Mouse (Mus musculus) cerebellum, adult 8-10 months (tissue): ENCODE measurements around the gene Lifr.

Experiments used
- DNase-seq: peaks from one replicate; pipeline ENCODE4 v3.0.0; 2022

Lifr gene

DNA sequence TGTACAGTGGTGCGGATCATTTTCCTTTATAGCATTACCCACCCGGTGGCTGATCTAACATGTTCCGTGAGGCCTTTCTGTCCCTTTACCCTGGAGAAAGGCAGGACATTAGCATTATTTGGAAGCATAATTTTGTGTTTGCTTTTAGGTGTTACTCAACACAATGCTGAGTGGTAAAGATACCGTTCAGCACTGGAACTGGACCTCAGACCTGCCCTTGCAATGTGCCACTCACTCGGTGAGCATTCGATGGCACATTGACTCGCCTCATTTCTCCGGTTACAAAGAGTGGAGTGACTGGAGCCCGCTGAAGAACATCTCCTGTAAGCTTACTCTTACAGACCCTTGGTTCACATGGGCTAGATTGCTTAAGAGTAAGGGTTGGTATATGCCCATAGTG lies 76.3 kb downstream of the Lifr start:
- DNase-seq, result no peak

- no peak for DNase-seq
Observed at GRCm38 (mm10) chr15:7167238-7167905, 77.0 kb downstream of the Lifr start.

- no peak for DNase-seq
Observed at GRCm38 (mm10) chr15:7167906-7168532, 77.6 kb downstream of the Lifr start.

DNA sequence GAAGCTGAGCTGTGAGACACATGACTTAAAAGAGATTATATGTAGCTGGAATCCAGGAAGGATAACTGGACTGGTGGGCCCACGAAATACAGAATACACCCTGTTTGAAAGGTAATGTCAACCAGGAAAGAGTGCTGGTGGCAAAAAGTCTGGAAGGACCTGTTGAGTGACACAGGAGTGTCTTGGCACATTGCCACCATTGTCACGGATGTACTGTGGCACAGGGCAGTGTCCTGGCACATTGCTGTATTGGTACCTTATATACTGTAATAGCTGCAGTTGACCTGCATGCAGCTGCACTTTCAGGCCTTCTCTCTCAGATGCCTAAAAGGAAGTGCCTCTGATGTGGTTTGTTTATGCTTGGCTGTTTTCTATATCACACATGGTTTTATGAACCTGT lies 82.5 kb downstream of the Lifr start:
- no peak for DNase-seq

DNA sequence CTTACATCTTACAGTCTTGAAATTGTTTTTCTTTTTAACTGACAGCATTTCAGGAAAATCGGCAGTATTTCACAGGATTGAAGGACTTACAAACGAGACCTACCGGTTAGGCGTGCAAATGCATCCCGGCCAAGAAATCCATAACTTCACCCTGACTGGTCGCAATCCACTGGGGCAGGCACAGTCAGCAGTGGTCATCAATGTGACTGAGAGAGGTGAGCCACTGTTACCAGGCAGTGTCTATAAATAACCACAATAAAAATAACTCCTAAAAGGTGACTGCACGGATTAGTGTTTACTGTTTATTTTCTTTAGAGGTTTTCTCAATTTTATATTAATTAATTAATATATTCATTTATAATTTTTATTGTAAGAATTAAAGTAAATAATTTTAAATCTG lies 82.9 kb downstream of the Lifr start:
- DNase-seq, result no peak

GRCm38 (mm10) chr15:7173776-7174175 lies 83.4 kb downstream of the Lifr start:
- no peak for DNase-seq

DNA sequence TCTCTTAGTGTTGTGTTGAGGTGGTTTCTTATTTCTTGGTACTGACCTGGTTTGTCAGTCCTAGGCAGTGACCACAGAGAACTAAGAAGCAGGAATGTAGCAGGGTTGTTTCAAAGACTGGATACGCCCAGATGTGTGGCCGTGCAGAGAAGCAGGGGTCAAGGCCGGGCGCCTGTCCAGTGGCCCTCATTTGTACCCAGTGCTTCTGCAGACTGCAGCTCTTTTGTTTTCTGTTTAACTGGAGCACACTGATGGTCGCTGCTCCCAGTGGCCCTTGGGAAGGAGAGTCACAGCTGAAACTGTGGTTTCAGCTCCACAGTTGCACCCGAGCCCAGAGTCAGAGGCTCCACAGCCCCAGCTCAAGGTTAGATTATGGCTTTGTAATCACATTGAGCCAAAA lies 90.2 kb downstream of the Lifr start:
- no peak for DNase-seq

DNA sequence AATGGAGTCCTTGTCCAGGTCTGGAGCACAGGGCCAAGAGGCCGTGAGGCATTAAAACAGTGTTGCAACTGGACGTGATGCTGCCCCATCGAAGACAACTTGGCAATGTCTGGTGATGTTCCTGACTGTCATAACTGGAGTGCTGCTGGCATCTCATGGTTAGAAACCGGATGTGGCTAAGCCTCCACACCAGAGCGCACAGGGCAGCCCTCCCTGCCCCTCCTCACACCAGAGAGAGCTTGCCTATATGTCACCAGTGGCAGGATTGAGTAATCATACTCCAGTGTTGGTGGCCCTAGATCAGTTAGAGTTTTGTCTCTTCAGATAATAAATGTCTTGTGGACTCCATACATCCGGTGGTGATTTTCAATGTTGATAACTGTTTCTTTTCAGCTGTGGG lies 97.3 kb downstream of the Lifr start:
- no peak for DNase-seq

DNA sequence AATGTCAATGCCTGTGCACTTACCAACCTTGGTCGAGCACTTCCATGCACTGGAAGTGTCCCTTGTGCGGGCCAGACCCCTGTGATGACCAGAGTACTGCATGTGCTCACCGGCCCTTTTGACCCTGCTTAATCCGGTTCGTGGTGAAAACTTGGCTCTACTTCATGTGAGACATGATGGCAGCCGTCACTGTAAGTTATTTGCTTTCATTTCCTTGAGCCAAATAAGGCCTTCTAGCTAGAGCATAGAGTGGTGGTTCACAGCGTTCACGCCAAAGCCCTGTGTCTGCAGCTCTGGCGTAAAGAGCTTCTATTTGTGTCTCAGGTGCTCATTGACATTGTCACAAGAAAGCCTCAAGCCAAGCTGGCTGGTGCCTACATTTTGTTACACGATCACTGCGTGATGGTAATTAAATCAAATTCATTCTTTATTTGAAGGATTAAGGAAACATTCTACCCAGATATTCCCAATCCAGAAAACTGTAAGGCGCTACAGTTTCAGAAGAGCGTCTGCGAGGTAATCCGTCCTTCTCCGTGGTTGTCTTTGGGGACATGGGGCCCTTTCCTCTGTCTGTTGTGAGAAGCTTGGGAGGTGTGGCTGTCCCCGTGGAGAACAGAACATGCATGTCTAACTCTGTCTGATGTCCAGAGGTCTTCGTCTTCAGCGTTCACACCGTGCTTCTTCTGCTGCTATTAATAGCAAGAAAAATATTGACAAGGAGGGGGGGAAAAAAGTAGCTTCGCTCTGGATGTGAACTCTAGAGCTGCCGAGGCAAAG lies 99.5 kb downstream of the Lifr start:
- no peak for DNase-seq

GRCm38 (mm10) chr15:7191074-7191473 lies 100.7 kb downstream of the Lifr start:
- DNase-seq, result no peak

DNA sequence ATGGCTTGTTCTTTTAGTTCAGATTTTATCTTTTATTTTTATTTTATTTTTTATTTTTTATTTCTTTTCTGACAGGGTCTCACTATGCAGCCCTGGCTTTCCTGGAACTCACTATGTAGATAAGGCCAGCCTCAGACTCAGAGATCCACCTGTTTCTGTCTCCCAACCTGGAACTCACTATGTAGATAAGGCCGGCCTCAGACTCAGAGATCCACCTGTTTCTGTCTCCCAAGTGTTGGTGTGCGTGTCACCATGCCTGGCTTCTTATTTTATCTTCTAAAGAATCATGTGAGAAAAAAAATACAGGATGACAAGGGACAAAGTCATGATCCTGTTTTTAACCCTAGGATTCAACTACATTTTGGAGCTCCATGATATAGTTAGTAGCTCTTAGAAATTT lies 102.2 kb downstream of the Lifr start:
- no peak for DNase-seq

DNA sequence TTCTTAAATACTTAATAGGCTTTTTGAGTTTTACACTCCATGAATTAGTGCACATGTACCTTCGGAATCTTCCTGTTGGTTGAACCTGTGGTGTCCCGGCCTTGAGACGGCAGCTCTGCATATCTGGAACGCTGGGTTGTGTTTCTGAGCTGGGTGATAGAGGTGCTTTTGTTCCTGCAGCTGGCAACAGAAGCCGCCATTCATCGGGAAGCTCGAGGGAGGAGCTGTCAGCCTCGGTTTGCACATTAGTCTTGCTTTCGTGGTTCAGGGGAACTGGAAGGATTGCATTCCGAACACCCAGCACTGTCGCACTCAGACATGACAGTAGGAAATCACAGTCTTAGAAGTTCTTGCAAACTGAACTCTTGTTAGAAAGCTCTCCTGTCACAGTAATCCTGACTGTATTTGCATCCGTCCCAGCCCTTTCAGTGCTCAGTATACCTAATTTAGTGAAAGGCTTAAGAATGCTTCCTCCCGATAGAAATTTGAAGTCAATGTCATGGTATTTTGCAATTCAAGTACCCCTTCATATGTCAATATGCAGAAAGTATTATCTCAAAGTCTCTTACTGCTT lies 103.8 kb downstream of the Lifr start:
- no peak for DNase-seq

DNA sequence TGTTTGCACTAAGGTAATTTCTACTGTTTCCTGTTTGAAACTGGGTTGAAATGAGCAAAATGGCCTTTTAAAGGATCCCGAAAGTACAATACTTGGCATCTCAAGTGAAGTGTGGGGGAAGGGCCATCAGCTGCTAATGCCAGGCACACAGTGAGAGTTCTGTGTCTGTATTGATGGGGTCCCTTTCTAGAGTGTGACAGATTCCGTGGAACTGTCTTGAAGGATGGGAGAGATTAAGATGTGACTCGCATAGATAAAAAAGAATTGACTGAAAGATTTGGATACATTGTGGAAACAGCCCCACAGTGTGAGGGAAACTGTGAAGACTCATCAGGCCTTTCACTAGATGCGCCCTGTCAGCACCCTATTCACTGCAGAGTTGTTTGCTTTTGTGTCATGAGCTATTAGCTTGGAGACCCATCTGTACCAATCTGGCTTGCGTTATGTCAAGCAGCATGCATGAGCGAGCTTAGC lies 104.4 kb downstream of the Lifr start:
- DNase-seq, result no peak

- no peak for DNase-seq
Observed at GRCm38 (mm10) chr15:7197652-7198445, 107.4 kb downstream of the Lifr start.

DNA sequence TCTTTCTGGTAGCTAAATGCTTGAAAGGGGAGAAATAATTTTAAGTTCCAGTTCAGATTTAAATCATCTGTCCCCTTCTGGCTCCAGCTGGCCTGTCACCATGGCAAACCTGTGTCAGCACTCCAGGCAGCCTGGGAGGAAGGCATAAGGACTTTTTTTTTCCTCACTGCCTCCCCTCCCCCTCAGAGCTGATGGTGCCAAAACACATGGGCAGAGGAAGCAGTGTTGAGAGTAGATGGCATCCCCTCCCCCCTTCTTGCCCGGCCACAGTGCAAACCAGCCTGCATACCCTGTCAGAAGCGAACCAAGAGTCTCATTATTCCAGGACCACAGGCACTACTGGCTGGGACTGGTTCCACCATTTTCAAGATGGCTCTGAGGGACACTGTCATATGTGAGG lies 108.4 kb downstream of the Lifr start:
- no peak for DNase-seq

DNA sequence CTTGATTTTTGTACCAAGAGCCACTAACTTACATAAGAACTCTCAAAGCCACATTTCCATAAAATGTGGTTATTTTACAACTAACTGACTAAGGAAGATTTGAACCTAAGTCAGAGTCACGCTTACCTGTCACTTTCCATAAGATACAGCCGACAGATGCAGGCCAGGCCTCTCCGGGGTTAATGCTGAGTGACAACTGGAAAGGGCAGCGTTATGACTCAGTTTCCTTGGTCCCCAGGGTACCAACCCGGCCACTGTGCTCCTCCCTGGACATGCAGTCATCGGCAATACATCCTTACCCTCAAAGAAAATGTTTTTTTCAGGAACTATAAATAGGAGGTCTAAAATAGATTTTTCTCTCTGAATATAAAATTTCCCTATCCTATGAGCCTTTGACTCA lies 109.9 kb downstream of the Lifr start:
- no peak for DNase-seq

DNA sequence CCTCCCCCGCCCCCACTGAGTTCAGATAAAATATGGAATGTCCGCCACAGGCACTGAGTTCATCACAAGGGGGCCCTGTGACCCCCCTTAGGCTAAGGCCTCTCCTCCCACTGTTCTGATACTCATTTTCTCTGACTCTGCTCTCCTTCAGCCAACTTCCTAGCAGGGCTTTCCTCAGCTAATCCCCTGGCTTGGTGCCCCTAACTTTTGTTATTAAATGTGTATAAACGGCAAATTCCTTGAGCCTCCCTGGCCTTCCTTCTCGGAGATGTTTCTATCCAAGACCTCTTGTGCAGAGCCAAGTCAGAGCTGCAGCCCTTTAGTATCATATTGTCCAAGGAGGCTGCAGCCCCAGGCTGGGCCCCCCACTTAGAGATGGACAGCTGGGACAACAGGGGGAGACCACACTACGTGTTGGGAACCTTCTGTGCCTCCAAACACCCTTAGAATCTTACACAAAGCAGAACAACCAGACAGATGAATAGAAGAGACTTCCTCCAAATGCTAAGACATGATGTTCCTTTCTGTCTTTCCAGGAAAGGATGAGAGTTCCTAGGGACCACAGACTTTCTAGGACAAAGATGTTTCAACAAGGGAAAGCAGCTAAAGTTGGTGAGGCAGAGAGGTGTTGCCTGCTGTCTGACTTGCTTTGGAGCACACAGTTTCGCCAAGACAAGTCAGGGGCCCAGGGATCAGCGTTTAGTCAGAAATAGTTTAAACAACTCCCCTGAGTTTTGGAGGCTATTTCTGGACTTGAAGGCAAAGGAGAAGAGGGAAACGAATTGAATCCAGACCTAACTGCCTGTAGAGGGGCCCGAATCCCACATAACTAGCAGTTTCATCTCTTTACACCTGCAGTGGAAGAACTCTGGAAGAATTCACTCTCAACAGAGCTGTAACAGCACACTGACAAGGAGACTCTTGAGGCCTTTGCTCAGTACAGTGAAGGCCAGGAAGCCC lies 111.3 kb downstream of the Lifr start:
- DNase-seq, result no peak

- no peak for DNase-seq
Observed at GRCm38 (mm10) chr15:7202981-7203380, 112.6 kb downstream of the Lifr start.

GRCm38 (mm10) chr15:7203606-7204330 lies 113.4 kb downstream of the Lifr start:
- DNase-seq, result no peak

DNA sequence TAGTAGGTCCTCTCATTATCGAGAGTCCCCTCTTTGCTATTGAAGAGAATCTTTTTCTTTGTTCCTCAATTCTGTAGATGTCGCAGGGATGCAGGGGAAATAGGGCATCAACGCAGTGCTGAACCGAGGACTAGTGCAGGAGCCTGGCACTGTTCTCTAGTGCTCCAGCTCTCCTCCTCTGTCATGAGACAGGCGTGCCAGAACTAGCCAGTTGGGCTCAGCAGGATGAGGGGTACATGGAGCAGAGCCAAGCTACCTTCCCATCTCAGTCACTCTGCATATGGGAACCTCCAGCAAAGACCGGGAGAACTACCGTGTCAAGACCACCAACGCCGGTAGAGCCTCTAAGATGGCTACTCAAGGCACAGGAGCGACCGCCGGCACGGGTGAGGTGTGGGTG lies 114.5 kb downstream of the Lifr start:
- DNase-seq, result no peak

GRCm38 (mm10) chr15:7206110-7206509 lies 115.7 kb downstream of the Lifr start:
- DNase-seq, result no peak
